Mouse (Mus musculus) layer of hippocampus, adult 8-10 months (tissue): ENCODE measurements around the gene Hnf1b. TPM values are rescaled to one million over a fixed set of nuclear protein-coding genes. Genes with fewer than 3 reads are reported as not detected.

Experiments
- DNase-seq, 2 experiments: peaks; one replicate each; pipeline ENCODE4 v3.0.0; 2022; ENCODE audit warnings: low spot score in 2 of 2
- total RNA-seq, 4 experiments: library from RNA; stranded (reverse); gene quantifications; 2 replicates each; pipeline ENCODE4 v1.2.4; 2022

The Hnf1b gene
- total RNA-seq, 4 experiments from 2014 or later: 0.32 to 0.66 (median 0.63) TPM; not detected in 1

DNA sequence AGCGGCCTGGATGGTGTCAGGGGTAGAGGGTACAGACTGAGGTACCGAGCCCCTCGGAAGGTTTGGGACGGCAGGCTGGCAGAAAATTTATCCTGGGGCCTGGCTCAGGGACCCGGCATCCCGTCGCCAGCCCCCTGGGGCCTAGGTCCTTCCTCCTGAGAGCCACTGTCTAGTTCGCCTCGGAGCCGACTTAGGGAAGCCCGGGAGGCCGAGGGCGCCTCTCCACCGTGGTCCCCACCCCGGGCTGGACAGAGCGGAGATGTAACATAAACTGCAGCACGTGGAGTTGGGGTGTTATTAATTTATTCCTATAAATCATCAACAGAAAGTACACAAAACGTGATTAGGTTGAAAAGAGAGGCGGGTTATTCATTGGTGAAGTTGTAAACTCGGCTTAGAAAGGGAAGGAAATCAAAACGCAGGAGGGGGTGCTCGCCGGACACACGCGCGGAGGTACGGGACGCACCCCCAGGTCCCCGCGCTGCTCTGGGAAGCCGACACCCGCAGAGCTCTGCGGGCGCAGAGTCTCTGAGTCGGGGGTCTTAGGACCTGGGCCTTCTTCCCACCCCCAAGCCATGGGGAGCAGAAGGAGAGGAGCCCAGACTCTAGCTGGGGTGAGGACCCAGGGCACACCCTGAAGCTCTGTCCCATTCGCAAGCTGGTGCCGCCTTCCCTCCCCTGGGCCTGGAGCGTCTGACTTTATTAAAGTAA is 2.8 kb downstream of the Hnf1b start:
- DNase-seq: no peak

DNA sequence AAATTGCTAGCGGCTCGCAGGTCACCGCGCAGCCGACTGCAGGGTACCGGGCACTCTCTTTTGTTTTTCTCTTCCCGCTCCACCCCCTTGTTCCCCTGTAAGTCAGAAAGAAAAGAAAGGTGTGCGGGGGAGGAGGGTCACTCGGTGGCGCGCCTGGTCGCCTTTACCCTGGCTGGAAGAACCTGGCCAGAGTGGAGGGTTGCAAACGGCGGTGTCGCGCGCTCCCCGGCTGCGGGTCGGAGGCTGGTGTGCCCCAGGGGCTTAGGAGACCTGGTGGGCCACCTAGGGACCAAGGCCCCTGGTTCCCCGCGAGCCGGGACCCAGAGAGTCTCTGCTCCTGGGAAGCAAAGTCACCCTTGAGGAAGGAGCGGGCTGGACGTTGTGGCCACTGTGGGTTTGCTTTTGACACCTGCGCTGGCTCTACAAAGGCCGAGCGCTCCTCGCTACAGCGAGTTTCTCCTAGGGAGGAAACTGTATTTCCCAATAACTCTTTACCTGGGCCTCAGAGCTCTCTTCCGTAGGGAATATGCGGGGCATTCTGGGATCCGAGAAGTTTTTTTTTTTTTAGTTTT is 3.4 kb downstream of the Hnf1b start:
- DNase-seq: no peak

DNA sequence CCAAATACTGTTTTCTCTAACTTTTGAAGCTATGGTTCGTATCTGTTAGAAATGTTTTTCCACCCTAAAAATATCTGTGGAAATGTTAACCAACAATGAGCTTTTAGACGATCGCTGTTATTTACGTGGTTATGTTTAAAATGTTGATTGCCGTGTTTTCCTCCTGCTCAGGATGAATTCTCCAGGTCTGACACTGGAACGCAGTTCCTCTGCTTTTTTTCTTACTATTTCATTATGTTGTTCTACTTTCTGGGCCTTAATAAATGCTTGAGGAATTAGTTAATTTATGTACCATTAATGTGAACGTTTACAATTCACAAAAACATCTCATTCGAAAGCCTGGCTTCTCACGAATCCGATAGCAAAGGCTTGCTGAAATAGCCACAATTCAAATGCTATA is 4.2 kb downstream of the Hnf1b start:
- DNase-seq: no peak

DNA sequence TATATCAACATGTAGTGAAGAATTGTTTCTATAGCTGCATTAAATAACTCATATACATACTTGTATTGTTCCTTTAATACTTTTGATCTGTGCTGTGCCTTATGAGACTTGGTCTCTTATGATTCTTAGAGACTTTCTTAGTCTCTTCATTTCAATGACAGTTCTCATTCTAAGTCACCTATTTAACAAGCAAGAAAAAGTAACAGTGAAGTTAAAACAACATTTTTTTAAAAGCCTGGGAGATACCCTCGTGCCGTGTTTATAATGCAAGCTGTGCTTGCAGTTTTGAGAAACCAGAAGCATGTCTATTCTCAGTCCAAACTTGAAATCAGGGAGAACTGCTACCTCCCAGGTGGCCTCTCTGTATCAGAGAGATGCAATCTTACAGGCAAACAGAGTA is 4.8 kb downstream of the Hnf1b start:
- DNase-seq: no peak

DNA sequence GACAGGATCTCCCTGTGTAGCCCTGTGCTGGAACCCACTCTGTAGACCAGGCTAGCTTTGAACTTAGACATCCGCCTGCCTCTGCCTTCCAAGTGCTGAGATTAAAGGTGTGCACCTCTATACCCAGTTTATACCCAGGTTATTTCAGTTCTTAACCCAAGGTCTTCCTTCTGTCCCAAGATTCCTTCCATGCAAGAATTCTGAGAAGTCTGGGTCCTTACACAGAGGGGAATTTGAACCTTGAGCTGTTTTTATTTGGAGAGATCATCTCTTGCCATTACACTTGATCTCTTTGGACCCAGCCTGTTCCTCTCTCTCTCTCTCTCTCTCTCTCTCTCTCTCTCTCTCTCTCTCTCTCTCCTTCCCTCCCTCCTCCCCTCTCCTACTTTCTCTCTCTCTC is 7.4 kb downstream of the Hnf1b start:
- no peak for DNase-seq

DNA sequence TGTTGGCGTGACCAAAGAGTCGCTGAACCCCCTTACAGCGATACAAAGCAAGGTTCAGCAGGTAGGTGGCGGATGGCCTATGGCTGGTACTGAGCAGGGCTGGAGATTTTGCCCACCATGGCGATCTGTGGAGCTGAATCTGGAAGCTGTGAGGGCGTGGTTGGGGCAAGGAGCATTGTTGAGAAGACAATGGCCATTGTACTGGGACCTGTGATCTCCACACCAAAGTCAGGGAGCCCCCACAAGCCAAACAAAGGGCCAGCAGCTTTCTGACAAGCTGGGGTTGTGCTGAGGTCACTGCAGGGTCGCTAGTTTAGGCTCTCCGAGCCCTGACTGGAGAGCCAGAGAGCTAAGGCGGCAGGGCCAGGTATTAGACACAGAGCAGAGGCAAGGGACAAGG is 15.4 kb downstream of the Hnf1b start:
- no peak for DNase-seq

DNA sequence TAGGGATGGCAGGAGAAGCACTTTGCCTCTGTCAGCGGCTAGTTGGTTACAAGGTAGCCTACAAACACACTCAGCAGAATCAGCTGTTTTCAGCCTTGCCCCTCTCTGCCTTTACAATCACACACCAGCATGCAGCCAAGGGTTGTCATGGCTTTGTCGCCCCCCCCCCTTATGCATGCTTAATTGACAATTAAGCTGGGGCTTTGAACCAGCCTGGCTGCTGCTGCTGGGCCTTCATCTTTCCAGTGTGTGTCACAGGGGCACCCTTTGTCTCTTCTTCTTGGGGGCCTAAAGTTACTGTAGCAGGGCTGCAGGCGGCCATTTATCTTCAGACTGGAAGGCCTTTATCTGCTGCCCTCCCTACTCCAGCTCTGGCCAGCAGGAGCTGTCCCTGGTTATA is 17.7 kb downstream of the Hnf1b start:
- no peak for DNase-seq

DNA sequence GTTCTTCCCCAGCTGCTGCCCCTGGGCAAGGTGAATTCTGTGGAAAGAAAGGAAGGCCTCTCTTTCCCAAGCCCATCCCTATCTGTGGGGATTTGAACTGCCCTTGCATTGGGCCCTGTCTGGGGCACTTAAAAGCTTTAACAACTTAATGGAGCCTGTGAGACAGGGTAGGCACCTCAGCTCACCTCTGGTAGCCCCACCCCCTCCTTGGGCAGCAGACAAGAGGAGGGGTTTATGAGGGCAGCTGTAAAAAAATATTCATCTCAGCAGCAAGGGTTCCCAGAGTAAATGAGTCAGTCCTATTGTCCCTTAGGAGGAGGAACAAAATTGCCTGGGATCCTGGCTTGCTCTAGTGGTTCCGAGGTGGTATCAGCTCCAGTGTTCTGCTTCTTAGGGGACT is 19.3 kb downstream of the Hnf1b start:
- no peak for DNase-seq

DNA sequence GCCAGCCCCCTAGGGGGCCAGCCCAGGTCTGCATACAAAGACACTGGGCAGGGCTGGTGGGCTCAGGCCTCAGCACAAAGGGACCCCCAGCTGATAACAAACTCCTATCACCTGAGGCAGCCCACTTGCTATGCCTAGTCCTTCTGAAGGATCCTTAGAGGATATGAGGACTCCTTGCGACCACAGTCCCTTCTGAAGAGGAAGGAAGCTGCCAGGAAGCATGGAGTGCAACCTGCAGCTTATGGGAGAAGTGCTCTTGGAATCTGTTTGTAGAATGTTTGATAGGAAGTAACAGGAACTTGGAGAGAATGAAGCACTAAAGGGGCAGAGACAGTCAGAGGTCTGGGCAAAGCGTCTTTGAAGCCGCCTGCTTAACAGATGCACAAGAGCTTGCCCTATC is 19.8 kb downstream of the Hnf1b start:
- DNase-seq: no peak

DNA sequence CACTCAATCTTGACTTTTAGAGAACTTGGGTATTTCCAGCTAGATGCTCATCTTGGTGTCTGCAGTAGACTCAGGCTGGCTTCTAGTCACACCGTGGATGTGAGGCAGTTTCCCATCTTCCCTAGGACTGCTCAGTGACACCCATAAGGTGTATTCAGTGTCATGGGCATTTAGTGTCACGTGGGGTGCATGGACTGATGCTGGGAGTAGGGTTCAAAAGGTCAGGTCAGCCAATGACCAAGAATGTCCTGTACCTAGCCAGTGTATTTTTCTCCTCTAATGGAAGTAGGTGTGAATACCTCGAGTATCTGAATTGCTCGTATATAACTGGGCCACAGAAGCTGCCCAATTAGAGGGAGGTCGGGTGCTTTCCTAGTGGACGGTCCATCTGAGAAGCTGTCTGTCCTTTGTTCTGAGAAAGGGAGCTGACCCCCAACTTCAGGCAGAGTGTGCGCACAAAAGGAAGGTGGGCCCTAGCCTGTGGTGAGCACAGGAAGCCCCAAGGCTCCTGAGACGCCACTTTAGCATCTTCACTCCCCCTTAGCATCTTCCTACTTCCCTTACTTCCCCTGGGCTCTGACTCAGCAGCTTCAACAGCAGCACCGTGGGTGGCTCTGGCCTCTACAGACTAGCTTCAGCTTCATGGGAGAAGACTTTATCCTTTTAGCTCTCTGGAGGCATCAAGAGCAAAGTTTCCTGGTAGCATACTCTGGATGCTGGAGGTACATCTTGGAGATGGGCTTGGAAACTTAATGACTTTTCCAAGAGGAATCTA is 22.1 kb downstream of the Hnf1b start:
- DNase-seq: peak in 1 of 2 experiments; percentile 4

DNA sequence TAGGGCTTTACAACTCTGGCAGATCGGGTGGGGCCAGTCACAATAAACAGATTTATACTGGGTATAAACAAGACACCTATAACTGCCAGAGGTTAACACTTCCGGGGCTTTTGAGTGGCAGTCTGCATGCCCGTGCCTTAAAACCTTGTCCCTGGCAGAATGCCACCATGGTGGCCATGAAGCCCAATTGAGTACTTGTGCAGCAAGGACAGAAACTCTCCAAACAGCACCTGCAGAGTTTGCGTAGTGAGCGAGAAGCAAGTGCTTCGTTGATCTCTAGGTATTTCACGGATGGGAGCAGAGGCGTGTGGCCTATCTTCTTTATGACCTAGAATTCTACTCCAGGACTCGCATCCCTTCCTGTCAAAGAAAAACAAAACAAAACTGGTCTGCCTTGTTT is 23.6 kb downstream of the Hnf1b start:
- no peak for DNase-seq

DNA sequence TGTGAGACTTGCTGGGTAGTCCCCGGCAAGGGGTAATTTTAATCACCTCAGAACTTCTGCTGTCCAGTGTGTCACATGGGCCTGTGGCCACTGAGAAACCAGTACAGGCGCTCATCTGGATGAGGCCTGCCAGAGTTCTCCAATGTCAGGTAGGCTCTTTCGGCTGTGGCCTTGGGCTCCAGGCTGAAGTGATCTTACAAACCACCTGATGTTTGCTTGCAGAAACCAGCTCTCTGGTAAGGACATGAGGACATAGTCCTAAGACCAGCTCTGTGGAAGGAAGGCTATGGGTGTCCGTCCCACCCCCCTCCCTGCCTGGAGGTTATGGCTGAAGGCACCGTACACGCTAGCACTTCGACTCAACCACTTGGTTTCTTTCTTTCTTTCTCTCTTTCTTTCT is 26.8 kb downstream of the Hnf1b start:
- DNase-seq: no peak

DNA sequence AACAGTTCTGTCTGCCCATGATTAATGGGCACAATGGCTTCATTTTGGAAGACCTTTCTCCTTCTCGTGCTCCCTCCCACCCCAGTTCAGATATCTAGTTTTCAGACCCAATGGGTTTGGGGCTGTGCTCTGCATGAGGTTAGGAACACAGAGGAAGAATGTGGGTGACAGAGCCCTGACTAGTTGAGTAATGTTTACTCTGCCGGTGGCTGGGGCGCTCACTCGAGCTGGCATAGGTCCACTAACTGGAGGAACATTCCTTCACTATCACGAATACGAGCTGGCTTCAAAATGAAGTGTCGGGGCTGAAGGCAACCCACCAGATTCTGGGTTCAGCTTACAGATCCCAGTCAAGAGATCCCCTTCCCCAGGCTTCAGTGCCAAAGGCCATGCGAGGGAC is 27.9 kb downstream of the Hnf1b start:
- DNase-seq: no peak

DNA sequence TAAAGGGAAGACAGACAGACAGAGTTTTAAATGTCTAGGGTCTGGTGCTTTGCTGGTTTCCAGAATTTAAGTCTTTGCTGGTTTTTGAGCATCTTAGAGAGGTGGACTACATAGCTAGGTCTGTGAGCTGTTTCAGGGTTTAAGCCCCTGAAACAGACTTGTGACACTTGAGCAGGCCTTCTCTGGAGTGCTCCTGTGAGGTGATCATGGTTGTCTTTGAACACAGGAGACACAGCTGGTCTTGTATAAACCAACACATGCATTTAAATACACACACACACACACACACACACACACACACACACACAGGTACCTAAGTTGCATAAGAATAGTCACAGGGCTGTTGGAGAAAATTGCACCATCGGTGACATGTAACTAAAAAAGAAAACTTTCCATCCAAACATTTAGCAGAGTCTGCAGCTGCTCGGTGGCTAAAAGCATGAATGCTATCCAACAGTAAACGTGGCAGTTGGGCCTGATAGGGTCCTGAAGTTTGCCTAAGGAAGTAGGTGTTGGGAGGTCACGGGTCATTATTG is 28.6 kb downstream of the Hnf1b start:
- DNase-seq: no peak

DNA sequence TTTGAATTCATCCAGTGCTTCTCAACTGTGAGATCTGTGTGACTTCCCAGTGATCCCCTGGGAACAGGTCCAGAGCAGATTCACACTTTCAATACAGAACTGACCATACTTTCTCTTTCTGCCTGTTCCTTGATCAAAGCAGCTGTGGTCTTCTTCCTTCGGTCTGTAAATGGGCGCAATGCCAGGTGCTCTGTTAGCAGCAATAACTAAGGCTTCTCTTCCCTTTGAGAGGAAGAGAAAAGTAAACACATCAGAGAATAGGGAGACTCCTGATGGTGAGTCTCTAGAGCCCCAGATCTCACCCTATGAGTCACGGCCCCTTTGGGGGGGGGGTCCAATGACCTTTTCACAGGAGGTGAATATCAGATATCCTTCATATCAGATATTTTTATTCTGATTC is 29.3 kb downstream of the Hnf1b start:
- DNase-seq: no peak

DNA sequence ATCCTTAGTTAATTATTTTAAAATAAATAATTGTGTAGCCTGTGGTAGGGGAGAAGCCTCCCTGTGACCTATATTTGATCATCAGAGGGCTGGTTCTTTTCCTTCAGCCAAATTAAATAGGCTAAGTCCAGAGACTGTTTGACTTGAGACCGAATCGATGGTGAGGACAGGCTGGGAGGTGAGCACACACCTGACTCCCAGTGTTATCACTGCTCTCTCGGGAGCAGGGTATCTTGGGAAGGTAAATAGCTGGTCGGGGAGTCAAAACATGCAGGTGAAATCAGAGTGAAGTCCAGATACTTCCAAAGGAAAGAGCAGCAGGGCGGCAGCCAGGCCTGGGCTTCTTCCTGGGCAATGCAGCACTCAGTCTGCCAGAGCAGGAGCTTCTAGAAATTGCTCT is 31.6 kb downstream of the Hnf1b start:
- no peak for DNase-seq

DNA sequence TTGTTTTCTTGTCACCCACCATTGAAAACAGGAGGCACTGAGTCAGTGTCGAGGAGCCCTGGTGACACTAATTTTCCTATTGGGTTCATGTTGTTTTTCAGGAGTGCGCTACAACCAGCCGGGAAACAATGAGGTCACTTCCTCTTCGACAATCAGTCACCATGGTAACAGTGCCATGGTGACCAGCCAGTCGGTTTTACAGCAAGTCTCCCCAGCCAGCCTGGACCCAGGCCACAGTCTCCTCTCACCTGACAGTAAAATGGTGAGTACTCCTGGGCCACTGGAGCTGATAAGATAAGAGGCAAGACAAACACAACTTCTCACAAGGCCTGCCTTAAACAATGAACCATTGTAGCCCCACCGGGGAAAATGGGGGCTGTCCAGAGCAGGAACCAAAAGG is 32.7 kb downstream of the Hnf1b start:
- DNase-seq: peak in 1 of 2 experiments; percentile 3

DNA sequence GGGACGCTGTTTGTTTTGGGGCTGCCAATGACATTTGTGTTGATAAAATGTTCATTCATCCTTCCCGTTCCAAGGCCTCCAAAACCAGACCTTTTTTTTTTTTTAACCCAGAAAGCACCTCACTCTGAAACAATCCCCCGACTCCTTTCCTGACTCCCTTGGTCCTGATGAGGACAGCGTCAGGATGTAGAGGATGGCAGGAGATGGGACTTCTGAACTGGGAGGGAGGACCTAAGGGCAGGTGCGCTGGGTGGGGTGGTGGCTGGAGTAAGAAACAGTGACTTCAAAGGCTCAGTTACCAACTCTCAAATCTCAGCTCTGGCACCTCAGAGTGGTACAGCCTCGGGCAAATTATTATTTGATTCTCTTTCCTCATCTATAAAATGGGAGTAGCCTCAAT is 33.2 kb downstream of the Hnf1b start:
- DNase-seq: no peak

DNA sequence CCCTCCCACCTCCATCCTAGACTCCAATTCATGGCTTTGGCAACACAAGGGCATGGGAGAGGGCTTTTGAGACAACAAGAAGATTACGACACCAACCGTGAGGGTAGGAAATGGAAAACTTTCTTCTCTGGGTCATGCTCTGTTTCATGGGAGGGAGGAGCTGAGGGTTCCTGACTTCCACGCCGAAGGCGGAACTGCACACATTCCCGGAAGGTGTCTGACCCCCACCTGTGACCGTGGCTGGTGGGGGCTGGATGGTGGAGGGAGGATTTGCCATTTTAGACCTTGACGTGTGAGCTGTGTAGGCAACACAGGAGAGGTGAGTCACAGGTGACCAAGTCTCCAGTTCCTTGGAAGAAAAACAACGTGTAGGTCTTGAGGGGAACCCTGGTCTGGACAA is 33.9 kb downstream of the Hnf1b start:
- no peak for DNase-seq

DNA sequence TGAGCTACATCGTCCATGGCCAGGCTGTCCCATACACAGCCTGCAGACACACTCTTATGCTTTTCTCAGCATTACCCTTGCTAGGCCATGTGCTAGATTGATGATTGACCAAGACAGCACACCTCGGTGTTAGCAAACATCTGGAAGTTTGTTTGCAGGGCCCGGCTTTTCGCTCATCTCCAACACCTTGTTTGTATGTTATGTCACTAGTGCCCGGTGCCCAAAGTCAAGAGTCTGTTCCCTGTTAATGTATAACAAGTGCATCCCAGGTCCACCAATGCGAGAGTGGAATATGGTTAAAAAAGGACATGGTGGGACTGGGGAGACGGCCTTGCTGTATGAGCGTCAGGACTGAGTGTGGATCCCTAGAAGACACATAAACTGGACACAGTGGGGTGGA is 35.3 kb downstream of the Hnf1b start:
- no peak for DNase-seq

DNA sequence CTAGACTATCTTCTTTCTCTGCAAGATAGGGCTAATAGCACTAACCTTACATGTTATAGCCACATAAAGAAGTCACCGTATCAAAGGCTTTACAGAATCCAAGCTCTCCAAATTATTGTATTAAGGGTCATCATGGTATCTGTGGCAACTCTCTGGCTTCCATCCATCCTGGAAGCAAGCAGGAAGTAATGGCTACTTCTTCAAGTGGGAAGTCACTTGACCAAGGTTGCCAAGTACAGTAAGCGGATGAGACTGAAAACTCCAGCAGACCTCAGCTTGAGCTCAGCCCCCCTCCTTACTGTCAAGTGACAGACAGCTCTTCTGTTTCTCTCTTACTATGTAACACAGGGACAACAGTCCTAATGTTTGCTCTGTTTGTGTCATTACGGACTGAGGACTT is 36.9 kb downstream of the Hnf1b start:
- no peak for DNase-seq

DNA sequence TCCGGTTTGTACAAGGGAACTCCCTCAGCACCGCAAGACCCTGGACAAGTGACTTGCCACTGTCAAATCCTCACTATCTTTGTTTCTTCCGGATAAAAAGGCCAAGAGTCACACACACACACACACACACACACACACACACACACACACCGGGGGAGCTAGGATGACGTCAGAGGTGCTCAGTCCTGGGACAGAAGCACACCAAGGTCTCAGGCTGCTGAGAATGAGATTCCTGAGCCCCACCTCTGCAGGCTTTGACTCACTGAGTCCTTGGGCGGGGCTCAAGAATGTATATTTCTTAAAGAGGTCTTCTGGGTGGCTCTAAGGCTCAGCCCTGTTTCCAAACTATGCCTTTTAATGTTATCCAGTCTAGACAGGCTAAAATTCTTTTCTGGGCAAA is 41.5 kb downstream of the Hnf1b start:
- DNase-seq: no peak

DNA sequence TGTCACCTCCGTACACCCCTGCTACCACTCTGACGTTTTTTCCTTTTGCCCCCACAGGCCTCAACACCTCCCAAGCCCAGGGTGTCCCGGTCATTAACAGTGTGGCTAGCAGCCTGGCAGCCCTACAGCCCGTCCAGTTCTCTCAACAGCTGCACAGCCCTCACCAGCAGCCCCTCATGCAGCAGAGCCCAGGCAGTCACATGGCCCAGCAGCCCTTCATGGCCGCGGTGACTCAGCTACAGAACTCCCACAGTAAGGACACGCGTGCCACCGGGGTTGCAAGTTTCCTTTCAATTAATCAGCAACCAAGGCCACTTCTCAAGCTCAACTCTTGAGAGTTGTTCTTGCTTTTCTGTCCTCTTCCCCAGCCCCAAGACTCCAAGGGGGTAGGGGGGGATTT is 43.5 kb downstream of the Hnf1b start:
- no peak for DNase-seq
